Mouse (Mus musculus): ENCODE results near the gene Atrnl1. TPM values are rescaled to one million over a fixed set of nuclear protein-coding genes. Genes with fewer than 3 reads are reported as not detected.

Gene Atrnl1
- polyA plus RNA-seq, 1 experiment from 2014 or later: 7.0 TPM

DNA sequence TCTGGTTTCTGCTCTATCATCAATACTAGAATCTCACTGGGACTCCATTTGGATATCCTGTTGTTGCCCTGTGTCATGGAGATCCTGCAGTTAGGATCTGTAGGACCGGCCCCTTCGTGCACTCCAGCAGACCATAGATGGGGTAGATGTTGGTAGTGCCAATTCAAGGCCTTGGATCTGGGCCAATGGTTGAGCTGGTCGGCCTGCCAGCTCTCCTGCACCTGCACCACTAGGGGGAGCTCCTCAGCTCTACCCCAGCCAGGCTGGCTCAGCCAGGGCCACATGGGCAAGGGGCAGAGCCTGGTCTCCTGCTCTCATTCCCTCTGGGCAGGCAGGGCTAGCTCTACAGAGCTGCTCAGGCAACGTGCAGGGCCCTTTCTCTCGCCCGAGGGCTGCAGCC is 114.1 kb downstream of the Atrnl1 start:
- Histone ChIP-seq H3K27ac (replicated peaks) (no peak overlapping the region), H3K4me1 (no peaks in the 10 kb centered on the region), H3K4me3 (replicated peaks) (no peak overlapping the region), H3K9ac (replicated peaks) (no peak overlapping the region), H3K36me3 (no peaks in the 10 kb centered on the region), H3K9me3 (replicated peaks) (no peaks in the 10 kb centered on the region), H3K4me2 (no peak overlapping the region), H3K27me3 (replicated peaks) (no peaks in the 10 kb centered on the region)
- ATAC-seq (ENCODE audit: low FRiP score): no peak
- 82% methylated on average over 6 of the region's 6 CpGs for WGBS

DNA sequence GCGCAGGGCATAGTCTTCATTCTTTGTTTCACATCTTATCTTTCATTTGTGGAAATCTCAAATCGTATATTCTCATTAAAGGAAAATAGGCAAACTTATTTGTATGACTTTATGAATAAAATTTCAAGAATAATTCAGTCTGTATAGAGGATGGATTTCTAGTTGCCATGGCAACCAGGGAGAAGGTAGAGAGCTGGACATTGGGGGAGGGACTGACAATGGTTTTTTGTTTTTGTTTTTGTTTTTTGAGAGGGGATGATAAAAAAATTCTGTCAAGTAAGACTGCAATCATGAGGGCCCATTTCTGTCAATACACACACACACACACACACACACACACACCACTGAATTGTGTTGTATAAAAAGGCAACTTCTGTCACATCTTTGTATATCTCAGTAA is 114.5 kb downstream of the Atrnl1 start:
- no peak overlapping the region for H3K4me3 ChIP-seq (replicated peaks)
- no peak overlapping the region for H3K4me2 ChIP-seq
- H3K9ac ChIP-seq (replicated peaks): no peak overlapping the region
- H3K4me1 ChIP-seq: no peaks in the 10 kb centered on the region
- H3K36me3 ChIP-seq: no peaks in the 10 kb centered on the region
- no peak for ATAC-seq (ENCODE audit: low FRiP score)
- H3K27me3 ChIP-seq (replicated peaks): no peaks in the 10 kb centered on the region
- no peak overlapping the region for H3K27ac ChIP-seq (replicated peaks)
- WGBS: 99% methylated on average over 2 of the region's 2 CpGs
- no peaks in the 10 kb centered on the region for H3K9me3 ChIP-seq (replicated peaks)

DNA sequence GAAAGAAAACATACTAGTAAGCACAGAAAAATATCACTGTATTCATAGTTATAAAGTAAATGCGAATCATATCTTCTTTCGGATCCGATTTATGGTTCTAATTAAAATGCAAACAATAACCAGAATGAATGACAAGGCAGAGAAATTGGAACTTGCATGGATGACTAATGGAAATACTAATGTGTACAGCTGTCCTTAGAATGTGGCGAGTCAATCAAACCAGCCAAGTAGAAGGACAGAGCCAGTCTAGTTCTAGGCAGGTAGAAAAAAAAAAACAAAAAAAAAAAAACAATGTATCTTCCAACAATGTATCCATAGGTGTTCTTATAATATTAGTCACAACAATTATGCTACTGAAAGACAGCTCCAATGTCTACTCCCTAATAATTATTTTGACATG is 116.2 kb downstream of the Atrnl1 start:
- Histone ChIP-seq H3K4me1 (no peaks in the 10 kb centered on the region), H3K9me3 (replicated peaks) (no peaks in the 10 kb centered on the region), H3K9ac (replicated peaks) (no peak overlapping the region), H3K36me3 (no peaks in the 10 kb centered on the region), H3K27ac (replicated peaks) (no peak overlapping the region), H3K4me2 (no peak overlapping the region), H3K27me3 (replicated peaks) (no peaks in the 10 kb centered on the region), H3K4me3 (replicated peaks) (no peak overlapping the region)
- ATAC-seq (ENCODE audit: low FRiP score): no peak
- WGBS: 91% methylated on average over 4 of the region's 4 CpGs

DNA sequence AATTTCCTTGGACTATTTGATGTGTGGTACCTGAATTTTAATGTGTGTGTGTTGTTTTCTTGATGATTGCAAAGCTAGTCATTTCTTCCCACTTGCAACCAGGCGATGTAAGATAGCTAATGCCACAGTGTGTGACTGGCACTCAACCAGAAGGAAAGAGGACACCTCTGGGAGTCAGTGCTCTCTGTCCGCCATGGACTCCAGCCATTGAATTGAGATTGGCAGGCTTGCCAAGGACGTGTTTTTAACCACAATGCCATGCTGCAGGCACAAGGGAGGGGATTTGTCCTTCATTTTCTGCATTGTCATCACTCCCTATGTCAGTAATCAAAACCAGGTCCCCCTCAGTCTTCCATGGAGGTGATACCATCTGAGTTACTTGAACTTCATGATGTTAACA is 126.6 kb downstream of the Atrnl1 start:
- ATAC-seq (ENCODE audit: low FRiP score): no peak
- no peak overlapping the region for H3K9ac ChIP-seq (replicated peaks)
- H3K36me3 ChIP-seq: peaks cover 10% of the 10 kb centered on the region
- no peak overlapping the region for H3K27ac ChIP-seq (replicated peaks)
- WGBS: 79% methylated on average over 3 of the region's 3 CpGs
- H3K4me3 ChIP-seq (replicated peaks): no peak overlapping the region
- H3K27me3 ChIP-seq (replicated peaks): no peaks in the 10 kb centered on the region
- no peak overlapping the region for H3K4me2 ChIP-seq
- H3K4me1 ChIP-seq: no peaks in the 10 kb centered on the region
- H3K9me3 ChIP-seq (replicated peaks): no peaks in the 10 kb centered on the region

DNA sequence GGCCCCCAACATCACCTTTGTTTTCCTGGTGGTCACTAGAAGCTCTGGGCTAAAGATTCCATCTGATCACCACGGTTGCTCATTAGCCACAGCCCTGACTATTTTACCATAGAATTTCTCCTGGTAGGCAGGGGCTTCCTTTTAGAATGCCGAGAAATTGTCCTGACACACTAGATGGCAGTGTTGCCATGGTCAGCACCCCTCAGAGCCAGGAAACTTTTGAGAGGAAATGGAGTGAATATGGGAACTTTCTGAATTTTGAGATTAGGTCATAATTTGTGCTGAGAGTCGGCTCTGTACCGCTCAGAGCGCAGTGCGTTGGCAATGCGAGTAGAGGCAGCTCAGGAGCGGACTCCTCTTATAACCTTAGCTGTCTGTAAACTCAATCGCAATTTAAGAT is 134.7 kb downstream of the Atrnl1 start:
- WGBS: 58% methylated on average over 9 of the region's 9 CpGs
- H3K9me3 ChIP-seq (replicated peaks): no peaks in the 10 kb centered on the region
- H3K27me3 ChIP-seq (replicated peaks): no peaks in the 10 kb centered on the region
- H3K36me3 ChIP-seq: no peaks in the 10 kb centered on the region
- H3K4me1 ChIP-seq: no peaks in the 10 kb centered on the region
- no peak overlapping the region for H3K9ac ChIP-seq (replicated peaks)
- no peak for ATAC-seq (ENCODE audit: low FRiP score)
- H3K27ac ChIP-seq (replicated peaks): no peak overlapping the region
- no peak overlapping the region for H3K4me3 ChIP-seq (replicated peaks)
- H3K4me2 ChIP-seq: no peak overlapping the region

DNA sequence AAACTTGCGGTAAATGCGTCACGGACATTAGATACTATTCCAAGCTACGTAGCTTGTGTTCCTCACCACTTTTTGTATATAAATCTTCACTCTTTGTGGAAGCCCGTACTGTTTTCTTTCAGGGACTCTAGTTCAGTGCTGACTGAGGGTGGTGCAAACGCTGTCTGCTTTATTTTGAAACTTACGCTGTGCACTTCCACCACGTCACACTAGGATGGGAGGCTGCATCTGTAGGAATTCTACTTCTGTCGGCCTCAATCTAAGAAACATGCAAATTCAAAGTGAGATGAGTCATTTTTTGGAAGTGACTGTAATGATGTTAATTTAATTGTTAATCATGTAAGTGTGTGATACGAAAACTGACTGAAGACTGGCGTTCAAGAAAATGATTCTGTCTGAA is 135.7 kb downstream of the Atrnl1 start:
- Histone ChIP-seq H3K4me2 (no peak overlapping the region), H3K27ac (replicated peaks) (no peak overlapping the region), H3K9me3 (replicated peaks) (no peaks in the 10 kb centered on the region), H3K9ac (replicated peaks) (no peak overlapping the region), H3K27me3 (replicated peaks) (no peaks in the 10 kb centered on the region), H3K36me3 (no peaks in the 10 kb centered on the region), H3K4me1 (no peaks in the 10 kb centered on the region), H3K4me3 (replicated peaks) (no peak overlapping the region)
- no peak for ATAC-seq (ENCODE audit: low FRiP score)
- WGBS: 75% methylated on average over 11 of the region's 11 CpGs

- 91% methylated on average over 14 of the region's 14 CpGs for WGBS
- Histone ChIP-seq H3K4me2 (no peak overlapping the region), H3K36me3 (0 out of 2 replicates have a peak, but pooled peaks cover 7% of the 10 kb centered on the region), H3K9ac (replicated peaks) (no peak overlapping the region), H3K27ac (replicated peaks) (no peak overlapping the region), H3K4me1 (no peaks in the 10 kb centered on the region), H3K9me3 (replicated peaks) (no peaks in the 10 kb centered on the region), H3K27me3 (replicated peaks) (no peaks in the 10 kb centered on the region), H3K4me3 (replicated peaks) (no peak overlapping the region)
- ATAC-seq (ENCODE audit: low FRiP score): no peak
Measured at GRCm38 (mm10) chr19:57752189-57752588, 141.4 kb downstream of the Atrnl1 start.

- ATAC-seq (ENCODE audit: low FRiP score): no peak
- Histone ChIP-seq H3K27me3 (replicated peaks) (no peaks in the 10 kb centered on the region), H3K4me2 (no peak overlapping the region), H3K36me3 (no peaks in the 10 kb centered on the region), H3K4me1 (no peaks in the 10 kb centered on the region), H3K4me3 (replicated peaks) (no peak overlapping the region), H3K9ac (replicated peaks) (no peak overlapping the region), H3K27ac (replicated peaks) (no peak overlapping the region), H3K9me3 (replicated peaks) (no peaks in the 10 kb centered on the region)
- WGBS: 97% methylated on average over 2 of the region's 2 CpGs
Measured at GRCm38 (mm10) chr19:57762526-57762925, 151.7 kb downstream of the Atrnl1 start.

DNA sequence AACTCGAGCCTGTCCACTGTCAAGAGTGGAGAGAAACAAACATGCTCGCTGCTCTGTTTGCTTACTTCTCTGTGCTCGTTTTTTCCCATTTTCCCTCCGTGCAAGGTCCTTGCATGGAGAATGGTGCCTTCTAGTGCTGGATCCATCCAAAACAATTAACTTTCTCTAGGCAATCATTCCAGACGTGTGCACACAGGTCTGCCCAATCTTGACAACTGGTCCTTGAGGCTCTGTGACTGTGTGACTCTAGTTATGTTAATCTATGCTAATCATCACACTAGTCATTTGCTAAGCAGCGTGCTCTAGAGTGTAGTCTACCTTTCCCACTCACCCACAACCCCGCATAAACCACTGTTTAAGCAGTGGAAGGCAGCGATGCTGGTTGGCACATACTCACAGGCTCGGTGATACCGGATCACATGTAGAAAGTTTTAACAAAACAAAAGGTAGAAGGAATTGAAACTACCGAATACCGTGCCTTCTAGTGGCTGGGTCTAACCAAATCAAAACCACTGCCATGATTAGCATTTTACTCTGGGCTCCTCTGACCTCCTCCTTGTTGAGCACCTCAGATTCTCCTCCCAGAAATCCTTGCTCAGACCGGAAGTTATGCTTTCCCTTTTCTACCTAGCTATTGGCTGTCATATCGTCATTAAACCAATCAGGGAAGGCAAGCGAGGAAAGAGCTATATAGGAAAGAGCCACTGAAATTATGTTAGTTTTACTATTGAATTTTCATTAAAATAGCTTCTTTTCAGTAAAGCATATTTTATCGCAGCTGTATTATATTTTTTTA is 153.9 kb downstream of the Atrnl1 start:
- H3K4me2 ChIP-seq: no peak overlapping the region

GRCm38 (mm10) chr19:57767051-57767450 is 156.2 kb downstream of the Atrnl1 start:
- Histone ChIP-seq H3K27ac (replicated peaks) (no peak overlapping the region), H3K9ac (replicated peaks) (no peak overlapping the region), H3K4me2 (no peak overlapping the region), H3K36me3 (no peaks in the 10 kb centered on the region), H3K4me3 (replicated peaks) (no peak overlapping the region), H3K9me3 (replicated peaks) (no peaks in the 10 kb centered on the region), H3K27me3 (replicated peaks) (no peaks in the 10 kb centered on the region), H3K4me1 (no peaks in the 10 kb centered on the region)
- WGBS: 86% methylated on average over 2 of the region's 2 CpGs
- ATAC-seq (ENCODE audit: low FRiP score): no peak

More for the DNA sequence above, 153.9 kb downstream of the Atrnl1 start:
- Histone ChIP-seq H3K4me3 (replicated peaks) (no peak overlapping the region), H3K9ac (replicated peaks) (no peak overlapping the region), H3K27ac (replicated peaks) (no peak overlapping the region), H3K4me1 (no peaks in the 10 kb centered on the region), H3K27me3 (replicated peaks) (no peaks in the 10 kb centered on the region), H3K36me3 (no peaks in the 10 kb centered on the region), H3K9me3 (replicated peaks) (no peaks in the 10 kb centered on the region)
- ATAC-seq (ENCODE audit: low FRiP score): no peak
- 82% methylated on average over 16 of the region's 16 CpGs for WGBS

DNA sequence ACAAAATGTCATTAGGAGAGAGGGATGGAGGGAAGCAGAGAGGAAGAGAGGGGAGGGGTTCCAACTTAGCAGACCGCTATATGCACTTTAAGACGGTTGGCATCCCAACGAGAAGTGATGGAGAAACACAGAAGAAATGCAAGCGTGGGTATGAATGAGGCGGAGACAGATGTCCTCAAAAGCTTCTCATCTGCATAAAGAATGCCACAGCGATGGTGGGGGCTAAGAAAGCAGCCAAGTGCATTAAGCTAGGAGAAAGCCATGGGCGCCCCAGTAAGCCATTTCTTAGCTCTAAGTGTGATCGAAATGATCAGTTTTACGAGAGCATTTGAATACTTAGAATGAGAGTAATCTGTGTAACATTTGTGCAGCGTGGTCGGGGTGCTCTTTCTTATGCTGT is 157.8 kb downstream of the Atrnl1 start:
- no peak for ATAC-seq (ENCODE audit: low FRiP score)
- Histone ChIP-seq H3K9me3 (replicated peaks) (no peaks in the 10 kb centered on the region), H3K4me3 (replicated peaks) (no peak overlapping the region), H3K27me3 (replicated peaks) (no peaks in the 10 kb centered on the region), H3K4me2 (no peak overlapping the region), H3K9ac (replicated peaks) (no peak overlapping the region), H3K4me1 (no peaks in the 10 kb centered on the region), H3K27ac (replicated peaks) (no peak overlapping the region), H3K36me3 (no peaks in the 10 kb centered on the region)
- 85% methylated on average over 11 of the region's 11 CpGs for WGBS

GRCm38 (mm10) chr19:57782366-57783089 is 171.7 kb downstream of the Atrnl1 start:
- Histone ChIP-seq H3K27ac (replicated peaks) (no peak overlapping the region), H3K4me2 (no peak overlapping the region), H3K9ac (replicated peaks) (no peak overlapping the region), H3K27me3 (replicated peaks) (no peaks in the 10 kb centered on the region), H3K4me1 (no peaks in the 10 kb centered on the region), H3K9me3 (replicated peaks) (no peaks in the 10 kb centered on the region), H3K36me3 (no peaks in the 10 kb centered on the region), H3K4me3 (replicated peaks) (no peak overlapping the region)
- 94% methylated on average over 3 of the region's 3 CpGs for WGBS
- no peak for ATAC-seq (ENCODE audit: low FRiP score)

All from neural tube, embryonic 15.5 days (tissue).